Comparison of ENCODE assay signal across 35 mouse cellular contexts in genomic region chr3:92851186-92851585, GRCm38 (mm10). TPM values are rescaled to one million over a fixed set of nuclear protein-coding genes. Genes with fewer than 3 reads are reported as not detected.
"Had no signal": no experiment of that assay in that cellular context is flagged by ENCODE, and none has a peak within 500 bp of the region (broad histone marks: within the 10 kb centered on the region; RNA-seq: fewer than 3 reads in every experiment).

Gene Lce1l (minus strand): TSS chr3:92851286.

- H3K4me2 ChIP-seq: embryonic facial prominence, embryonic 12.5 days; embryonic facial prominence, embryonic 13.5 days; embryonic facial prominence, embryonic 15.5 days; forebrain, embryonic 12.5 days; forebrain, embryonic 13.5 days; forebrain, embryonic 15.5 days had no signal

- H3K9ac ChIP-seq: embryonic facial prominence, embryonic 12.5 days; embryonic facial prominence, embryonic 13.5 days; embryonic facial prominence, embryonic 15.5 days; forebrain, embryonic 12.5 days; forebrain, embryonic 13.5 days; forebrain, embryonic 15.5 days; forebrain, postnatal 0 days had no signal

- ATAC-seq: forebrain, embryonic 13.5 days; forebrain, embryonic 14.5 days; forebrain, embryonic 15.5 days; forebrain, embryonic 16.5 days; forebrain, postnatal 0 days had no signal

- DNase-seq: cerebellum, adult 2 months; cerebellum, adult 8-10 months; cerebellum, adult 9-10 months; cerebellum, adult 9-11 months; cerebellum, postnatal 10 days; cerebellum, postnatal 14 days; cerebellum, postnatal 25 days; cerebellum, postnatal 36 days; embryo, embryonic 11 days; forebrain, postnatal 0 days; gastrocnemius, adult 2 months; gastrocnemius, postnatal 10 days; gastrocnemius, postnatal 14 days; gastrocnemius, postnatal 25 days; gastrocnemius, postnatal 36 days; heart, adult 11 months; heart, adult 18-20 months; heart, adult 2 months had no signal

- H3K27me3 ChIP-seq: embryonic facial prominence, embryonic 12.5 days; embryonic facial prominence, embryonic 13.5 days; embryonic facial prominence, embryonic 15.5 days; forebrain, embryonic 12.5 days; forebrain, embryonic 13.5 days; forebrain, embryonic 15.5 days had no signal

- H3K27ac ChIP-seq: embryonic facial prominence, embryonic 10.5 days; embryonic facial prominence, embryonic 12.5 days; embryonic facial prominence, embryonic 13.5 days; embryonic facial prominence, embryonic 15.5 days; forebrain, embryonic 10.5 days; forebrain, embryonic 12.5 days; forebrain, embryonic 13.5 days; forebrain, embryonic 15.5 days; gastrocnemius, adult 2 months; heart, adult 2 months had no signal

- H3K4me1 ChIP-seq: embryonic facial prominence, embryonic 10.5 days; embryonic facial prominence, embryonic 12.5 days; embryonic facial prominence, embryonic 13.5 days; embryonic facial prominence, embryonic 15.5 days; forebrain, embryonic 10.5 days; forebrain, embryonic 12.5 days; forebrain, embryonic 13.5 days; forebrain, embryonic 15.5 days had no signal

- H3K36me3 ChIP-seq: embryonic facial prominence, embryonic 10.5 days; embryonic facial prominence, embryonic 12.5 days; embryonic facial prominence, embryonic 13.5 days; embryonic facial prominence, embryonic 15.5 days; forebrain, embryonic 10.5 days; forebrain, embryonic 12.5 days; forebrain, embryonic 15.5 days had no signal

- H3K9me3 ChIP-seq: embryonic facial prominence, embryonic 10.5 days; embryonic facial prominence, embryonic 12.5 days; embryonic facial prominence, embryonic 13.5 days; embryonic facial prominence, embryonic 15.5 days; forebrain, embryonic 10.5 days; forebrain, embryonic 12.5 days; forebrain, embryonic 13.5 days; forebrain, embryonic 15.5 days had no signal

- H3K4me3 ChIP-seq: embryonic facial prominence, embryonic 10.5 days; embryonic facial prominence, embryonic 12.5 days; embryonic facial prominence, embryonic 13.5 days; embryonic facial prominence, embryonic 15.5 days; erythroblast, embryonic 14.5 days; forebrain, embryonic 10.5 days; forebrain, embryonic 12.5 days; forebrain, embryonic 13.5 days; forebrain, embryonic 15.5 days; gastrocnemius, adult 2 months; heart, adult 2 months had no signal

RNA-seq across cellular contexts. Expression of gene Lce1l, which starts in this region (rescaled TPM):
- polyA plus RNA-seq: cerebellum, adult 2 months; cortical plate, adult 2 months; embryonic facial prominence, embryonic 10.5 days; embryonic facial prominence, embryonic 11.5 days; embryonic facial prominence, embryonic 12.5 days; embryonic facial prominence, embryonic 13.5 days; embryonic facial prominence, embryonic 14.5 days; erythroblast, embryonic 14.5 days; forebrain, embryonic 10.5 days; forebrain, embryonic 11.5 days; forebrain, embryonic 12.5 days; forebrain, embryonic 13.5 days; forebrain, embryonic 14.5 days; forebrain, embryonic 15.5 days; forebrain, embryonic 16.5 days; forebrain, postnatal 0 days; frontal cortex, adult 2 months; gonadal fat pad, adult 2 months; heart, adult 2 months had no signal
